Mouse (Mus musculus): ENCODE data around the gene Il17rd.

GRCm38 (mm10) chr14:27042280-27042983 lies 3.7 kb downstream of the Il17rd start:
- TF ChIP-seq POLR2A (IDR thresholded peaks at IDR 0.05; ENCODE audit: borderline replicate concordance, insufficient read depth, low read length) (no peak), CTCF (IDR thresholded peaks at IDR 0.05; ENCODE audit: borderline replicate concordance, insufficient read depth, low read depth, low read length) (no peak)

Measured in cerebellum, adult 2 months (tissue).